Mouse (Mus musculus): ENCODE measurements around the gene Ankdd1b. TPM values are rescaled to one million over a fixed set of nuclear protein-coding genes. Genes with fewer than 3 reads are reported as not detected.

The Ankdd1b gene
- polyA plus RNA-seq, 1 experiment from 2014 or later, result not detected

GRCm38 (mm10) chr13:96436921-96437320 is 34.1 kb downstream of the Ankdd1b start:
- Histone ChIP-seq H3K9me3 (ENCODE audit: low read length) (peaks cover 5% of the 10 kb centered on the region; the same call in 1 of the 2 replicates), H3K4me1 (ENCODE audit: insufficient read depth, low read length) (peaks cover 44% of the 10 kb centered on the region), H3K27ac (ENCODE audit: low read length) (no peak overlapping the region; the same call in 1 of the 2 replicates), H3K4me2 (replicated peaks; ENCODE audit: low read depth, low read length) (no peak overlapping the region), H3K4me3 (ENCODE audit: low read length) (no peak overlapping the region), H3K27me3 (ENCODE audit: insufficient read depth, low read length) (no peaks in the 10 kb centered on the region), H3K9ac (replicated peaks; ENCODE audit: low read length) (no peak overlapping the region), H3K36me3 (ENCODE audit: insufficient read depth, low read length) (no peaks in the 10 kb centered on the region)
- ATAC-seq (ENCODE audit: low FRiP score, low TSS enrichment), result no peak
- 82% methylated on average over 1 of the region's 1 CpGs for WGBS

GRCm38 (mm10) chr13:96435793-96436192 is 35.2 kb downstream of the Ankdd1b start:
- Histone ChIP-seq H3K27me3 (ENCODE audit: insufficient read depth, low read length) (no peaks in the 10 kb centered on the region), H3K9me3 (ENCODE audit: low read length) (peaks cover 5% of the 10 kb centered on the region; the same call in 1 of the 2 replicates), H3K9ac (replicated peaks; ENCODE audit: low read length) (no peak overlapping the region), H3K4me2 (replicated peaks; ENCODE audit: low read depth, low read length) (peak overlapping the region; percentile 27; the same call in 1 of the 2 replicates), H3K4me3 (ENCODE audit: low read length) (no peak overlapping the region), H3K27ac (ENCODE audit: low read length) (no peak overlapping the region), H3K4me1 (ENCODE audit: insufficient read depth, low read length) (peaks cover 44% of the 10 kb centered on the region), H3K36me3 (ENCODE audit: insufficient read depth, low read length) (no peaks in the 10 kb centered on the region)
- ATAC-seq (ENCODE audit: low FRiP score, low TSS enrichment), result 0 out of 2 replicates have a peak, but pooled peaks have one; percentile 31
- WGBS, result 23% methylated on average over 13 of the region's 13 CpGs

- ATAC-seq (ENCODE audit: low FRiP score, low TSS enrichment), result peak; percentile 26; the same call in 1 of the 2 replicates
- H3K36me3 ChIP-seq (ENCODE audit: insufficient read depth, low read length), result no peaks in the 10 kb centered on the region
- H3K4me1 ChIP-seq (ENCODE audit: insufficient read depth, low read length), result peaks cover 44% of the 10 kb centered on the region
- WGBS, result 20% methylated on average over 5 of the region's 5 CpGs
- H3K9me3 ChIP-seq (ENCODE audit: low read length), result peaks cover 5% of the 10 kb centered on the region; the same call in 1 of the 2 replicates
- H3K4me3 ChIP-seq (ENCODE audit: low read length), result no peak overlapping the region
- no peak overlapping the region for H3K9ac ChIP-seq (replicated peaks; ENCODE audit: low read length)
- no peaks in the 10 kb centered on the region for H3K27me3 ChIP-seq (ENCODE audit: insufficient read depth, low read length)
- peak overlapping the region; percentile 27; the same call in 1 of the 2 replicates for H3K4me2 ChIP-seq (replicated peaks; ENCODE audit: low read depth, low read length)
- H3K27ac ChIP-seq (ENCODE audit: low read length), result peak overlapping the region; percentile 61; the same call in 1 of the 2 replicates
Observed at GRCm38 (mm10) chr13:96434899-96435331, 36.1 kb downstream of the Ankdd1b start.

- peak overlapping the region; percentile 47; the same call in 1 of the 2 replicates for H3K27ac ChIP-seq (ENCODE audit: low read length)
- no peak for ATAC-seq (ENCODE audit: low FRiP score, low TSS enrichment)
Observed at GRCm38 (mm10) chr13:96433648-96434190, 37.3 kb downstream of the Ankdd1b start.

GRCm38 (mm10) chr13:96433041-96433440 is 38.0 kb downstream of the Ankdd1b start:
- Histone ChIP-seq H3K4me2 (replicated peaks; ENCODE audit: low read depth, low read length) (no peak overlapping the region), H3K27me3 (ENCODE audit: insufficient read depth, low read length) (no peaks in the 10 kb centered on the region), H3K36me3 (ENCODE audit: insufficient read depth, low read length) (no peaks in the 10 kb centered on the region), H3K9ac (replicated peaks; ENCODE audit: low read length) (no peak overlapping the region), H3K27ac (ENCODE audit: low read length) (peak overlapping the region; percentile 47; the same call in 1 of the 2 replicates), H3K4me3 (ENCODE audit: low read length) (no peak overlapping the region), H3K4me1 (ENCODE audit: insufficient read depth, low read length) (peaks cover 44% of the 10 kb centered on the region), H3K9me3 (ENCODE audit: low read length) (peaks cover 5% of the 10 kb centered on the region; the same call in 1 of the 2 replicates)
- ATAC-seq (ENCODE audit: low FRiP score, low TSS enrichment), result no peak
- 80% methylated on average over 6 of the region's 6 CpGs for WGBS

More at GRCm38 (mm10) chr13:96433648-96434190, 37.3 kb downstream of the Ankdd1b start:
- no peaks in the 10 kb centered on the region for H3K27me3 ChIP-seq (ENCODE audit: insufficient read depth, low read length)
- H3K4me1 ChIP-seq (ENCODE audit: insufficient read depth, low read length), result peaks cover 44% of the 10 kb centered on the region
- no peak overlapping the region for H3K4me3 ChIP-seq (ENCODE audit: low read length)
- peaks cover 5% of the 10 kb centered on the region; the same call in 1 of the 2 replicates for H3K9me3 ChIP-seq (ENCODE audit: low read length)
- H3K4me2 ChIP-seq (replicated peaks; ENCODE audit: low read depth, low read length), result no peak overlapping the region
- H3K36me3 ChIP-seq (ENCODE audit: insufficient read depth, low read length), result no peaks in the 10 kb centered on the region
- H3K9ac ChIP-seq (replicated peaks; ENCODE audit: low read length), result no peak overlapping the region
- 66% methylated on average over 11 of the region's 11 CpGs for WGBS

GRCm38 (mm10) chr13:96432376-96432811 is 38.6 kb downstream of the Ankdd1b start:
- Histone ChIP-seq H3K9ac (replicated peaks; ENCODE audit: low read length) (no peak overlapping the region), H3K4me3 (ENCODE audit: low read length) (no peak overlapping the region), H3K9me3 (ENCODE audit: low read length) (peaks cover under 1% of the 10 kb centered on the region; the same call in 1 of the 2 replicates), H3K27me3 (ENCODE audit: insufficient read depth, low read length) (no peaks in the 10 kb centered on the region), H3K4me2 (replicated peaks; ENCODE audit: low read depth, low read length) (0 out of 2 replicates have a peak overlapping the region, but pooled peaks have one; percentile 18), H3K27ac (ENCODE audit: low read length) (peak overlapping the region; percentile 84), H3K4me1 (ENCODE audit: insufficient read depth, low read length) (peaks cover 44% of the 10 kb centered on the region), H3K36me3 (ENCODE audit: insufficient read depth, low read length) (no peaks in the 10 kb centered on the region)
- ATAC-seq (ENCODE audit: low FRiP score, low TSS enrichment), result peak; percentile 74
- 37% methylated on average over 3 of the region's 3 CpGs for WGBS

GRCm38 (mm10) chr13:96431595-96432156 is 39.3 kb downstream of the Ankdd1b start:
- Histone ChIP-seq H3K9ac (replicated peaks; ENCODE audit: low read length) (0 out of 2 replicates have a peak overlapping the region, but pooled peaks have one; percentile 38), H3K4me2 (replicated peaks; ENCODE audit: low read depth, low read length) (peak overlapping the region; percentile 9; the same call in 1 of the 2 replicates)

GRCm38 (mm10) chr13:96428531-96428930 is 42.5 kb downstream of the Ankdd1b start:
- H3K9me3 ChIP-seq (ENCODE audit: low read length), result no peaks in the 10 kb centered on the region
- H3K9ac ChIP-seq (replicated peaks; ENCODE audit: low read length), result no peak overlapping the region
- no peak overlapping the region for H3K4me3 ChIP-seq (ENCODE audit: low read length)
- 76% methylated on average over 5 of the region's 5 CpGs for WGBS
- H3K4me2 ChIP-seq (replicated peaks; ENCODE audit: low read depth, low read length), result no peak overlapping the region
- H3K27me3 ChIP-seq (ENCODE audit: insufficient read depth, low read length), result no peaks in the 10 kb centered on the region
- H3K36me3 ChIP-seq (ENCODE audit: insufficient read depth, low read length), result no peaks in the 10 kb centered on the region
- no peak for ATAC-seq (ENCODE audit: low FRiP score, low TSS enrichment)
- peaks cover 14% of the 10 kb centered on the region for H3K4me1 ChIP-seq (ENCODE audit: insufficient read depth, low read length)
- no peak overlapping the region for H3K27ac ChIP-seq (ENCODE audit: low read length)

More at GRCm38 (mm10) chr13:96431595-96432156, 39.3 kb downstream of the Ankdd1b start:
- peak; percentile 87 for ATAC-seq (ENCODE audit: low FRiP score, low TSS enrichment)
- Histone ChIP-seq H3K4me3 (ENCODE audit: low read length) (no peak overlapping the region), H3K4me1 (ENCODE audit: insufficient read depth, low read length) (peaks cover 44% of the 10 kb centered on the region), H3K27me3 (ENCODE audit: insufficient read depth, low read length) (no peaks in the 10 kb centered on the region), H3K36me3 (ENCODE audit: insufficient read depth, low read length) (no peaks in the 10 kb centered on the region), H3K27ac (ENCODE audit: low read length) (no peak overlapping the region), H3K9me3 (ENCODE audit: low read length) (no peaks in the 10 kb centered on the region)
- 40% methylated on average over 12 of the region's 12 CpGs for WGBS

- Histone ChIP-seq H3K9ac (replicated peaks; ENCODE audit: low read length) (no peak overlapping the region), H3K4me3 (ENCODE audit: low read length) (no peak overlapping the region), H3K4me2 (replicated peaks; ENCODE audit: low read depth, low read length) (no peak overlapping the region), H3K9me3 (ENCODE audit: low read length) (no peaks in the 10 kb centered on the region), H3K4me1 (ENCODE audit: insufficient read depth, low read length) (no peaks in the 10 kb centered on the region), H3K36me3 (ENCODE audit: insufficient read depth, low read length) (no peaks in the 10 kb centered on the region), H3K27me3 (ENCODE audit: insufficient read depth, low read length) (no peaks in the 10 kb centered on the region), H3K27ac (ENCODE audit: low read length) (no peak overlapping the region)
- no peak for ATAC-seq (ENCODE audit: low FRiP score, low TSS enrichment)
- WGBS, result 36% methylated on average over 3 of the region's 3 CpGs
Observed at GRCm38 (mm10) chr13:96426044-96426443, 45.0 kb downstream of the Ankdd1b start.
